Mouse (Mus musculus): Measurements from ENCODE around the gene Slc7a8.

Gene Slc7a8

GRCm38 (mm10) chr14:54737634-54738033, 44.1 kb downstream of the Slc7a8 start:
- DNase-seq (ENCODE audit: low read depth, low spot score): no peak

- no peak for DNase-seq (ENCODE audit: low read depth, low spot score)
Observed at GRCm38 (mm10) chr14:54736555-54737552, 44.9 kb downstream of the Slc7a8 start.

- DNase-seq (ENCODE audit: low read depth, low spot score): no peak
Observed at GRCm38 (mm10) chr14:54735221-54735620, 46.5 kb downstream of the Slc7a8 start.

GRCm38 (mm10) chr14:54734004-54734403, 47.7 kb downstream of the Slc7a8 start:
- DNase-seq (ENCODE audit: low read depth, low spot score): no peak

GRCm38 (mm10) chr14:54732206-54732605, 49.5 kb downstream of the Slc7a8 start:
- DNase-seq (ENCODE audit: low read depth, low spot score): no peak

GRCm38 (mm10) chr14:54730305-54730704, 51.4 kb downstream of the Slc7a8 start:
- DNase-seq (ENCODE audit: low read depth, low spot score): no peak

- DNase-seq (ENCODE audit: low read depth, low spot score): no peak
Observed at GRCm38 (mm10) chr14:54728823-54729653, 52.7 kb downstream of the Slc7a8 start.

GRCm38 (mm10) chr14:54727565-54727964, 54.2 kb downstream of the Slc7a8 start:
- DNase-seq (ENCODE audit: low read depth, low spot score): no peak

GRCm38 (mm10) chr14:54724049-54724448, 57.7 kb downstream of the Slc7a8 start:
- no peak for DNase-seq (ENCODE audit: low read depth, low spot score)

GRCm38 (mm10) chr14:54721711-54722110, 60.0 kb downstream of the Slc7a8 start:
- no peak for DNase-seq (ENCODE audit: low read depth, low spot score)

- DNase-seq (ENCODE audit: low read depth, low spot score): no peak
Observed at GRCm38 (mm10) chr14:54720654-54721350, 60.9 kb downstream of the Slc7a8 start.

GRCm38 (mm10) chr14:54720041-54720440, 61.7 kb downstream of the Slc7a8 start:
- no peak for DNase-seq (ENCODE audit: low read depth, low spot score)

GRCm38 (mm10) chr14:54715402-54715801, 66.3 kb downstream of the Slc7a8 start:
- no peak for DNase-seq (ENCODE audit: low read depth, low spot score)

GRCm38 (mm10) chr14:54714617-54715081, 67.1 kb downstream of the Slc7a8 start:
- peak; percentile 82 for DNase-seq (ENCODE audit: low read depth, low spot score)

- peak; percentile 93 for DNase-seq (ENCODE audit: low read depth, low spot score)
Observed at GRCm38 (mm10) chr14:54714121-54714520, 67.6 kb downstream of the Slc7a8 start.

- no peak for DNase-seq (ENCODE audit: low read depth, low spot score)
Observed at GRCm38 (mm10) chr14:54712861-54713260, 68.9 kb downstream of the Slc7a8 start.

GRCm38 (mm10) chr14:54712074-54712473, 69.7 kb downstream of the Slc7a8 start, which contains the start of gene Cebpe:
TSS of gene Cebpe (minus strand) at chr14:54712174.
- no peak for DNase-seq (ENCODE audit: low read depth, low spot score)

- DNase-seq (ENCODE audit: low read depth, low spot score): no peak
Observed at GRCm38 (mm10) chr14:54709054-54709453, 72.7 kb downstream of the Slc7a8 start.

GRCm38 (mm10) chr14:54706589-54707320, 75.0 kb downstream of the Slc7a8 start:
- DNase-seq (ENCODE audit: low read depth, low spot score): no peak

- DNase-seq (ENCODE audit: low read depth, low spot score): no peak
Observed at GRCm38 (mm10) chr14:54705844-54706243, 75.9 kb downstream of the Slc7a8 start.

GRCm38 (mm10) chr14:54703207-54703606, 78.5 kb downstream of the Slc7a8 start:
- no peak for DNase-seq (ENCODE audit: low read depth, low spot score)

Measured in ZHBTc4 (cell line).